Mouse (Mus musculus): ENCODE measurements around the gene Dync1i1.

DNA sequence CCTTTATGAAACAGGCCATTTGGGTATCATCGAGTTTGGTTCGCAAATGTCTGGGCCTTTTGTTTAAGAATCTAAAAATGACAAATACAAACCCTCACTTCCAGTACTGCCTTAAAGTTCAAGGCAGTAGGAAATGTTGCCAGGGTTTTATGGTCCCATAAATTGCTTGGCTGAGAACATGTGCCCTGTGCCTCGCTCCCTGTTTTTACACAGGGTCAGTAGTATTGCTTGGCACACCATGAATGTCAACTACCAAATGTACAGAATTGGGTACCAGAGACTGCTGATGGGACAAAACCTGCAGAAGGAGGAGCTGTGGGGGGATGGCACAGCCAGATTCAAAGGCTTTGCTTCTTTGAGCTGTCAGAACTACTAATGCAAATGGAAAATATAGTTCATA is 100.0 kb downstream of the Dync1i1 start:
- TF ChIP-seq EP300 (IDR thresholded peaks at IDR 0.05; ENCODE audit: low read depth) (no peak), CTCF (IDR thresholded peaks at IDR 0.05; ENCODE audit: low read depth) (no peak)

Data from liver, postnatal 0 days (tissue).